Mouse (Mus musculus) monocyte, adult 2 months (primary cell): ENCODE results near the gene Pla2g4f.
A peak's percentile ranks its signal among the peaks of the same experiment; 100 is the strongest.

Experiments
- DNase-seq, 2 experiments: peaks; one replicate each; pipeline ENCODE4 v3.0.0; 2022; ENCODE audit warnings: low spot score in 2 of 2, low read depth in 1 of 2

Gene Pla2g4f

GRCm38 (mm10) chr2:120313976-120314375 is at the start of gene Pla2g4f:
TSS of gene Pla2g4f (minus strand) at chr2:120314165.
- DNase-seq = no peak

- no peak for DNase-seq
Observed at GRCm38 (mm10) chr2:120360425-120360824, 46.5 kb upstream of the Pla2g4f start.

- peak; percentile 71 to 80 for DNase-seq
Observed at GRCm38 (mm10) chr2:120352682-120353646, 39.0 kb upstream of the Pla2g4f start, which contains the start of gene Vps39. TSS of gene Vps39 (minus strand) at chr2:120353137.

GRCm38 (mm10) chr2:120351321-120351720 is 37.4 kb upstream of the Pla2g4f start:
- DNase-seq = no peak

- DNase-seq = peak in 1 of 2 experiments; percentile 4
Observed at GRCm38 (mm10) chr2:120348120-120348519, 34.2 kb upstream of the Pla2g4f start.

GRCm38 (mm10) chr2:120341741-120342140 is 27.8 kb upstream of the Pla2g4f start:
- DNase-seq = no peak

- no peak for DNase-seq
Observed at GRCm38 (mm10) chr2:120337886-120338285, 23.9 kb upstream of the Pla2g4f start.

GRCm38 (mm10) chr2:120331575-120331974 is 17.6 kb upstream of the Pla2g4f start:
- DNase-seq = no peak

- DNase-seq = no peak
Observed at GRCm38 (mm10) chr2:120315077-120315476, 1.1 kb upstream of the Pla2g4f start.

GRCm38 (mm10) chr2:120314487-120314886 is 522 bp upstream of the Pla2g4f start:
- DNase-seq = no peak

GRCm38 (mm10) chr2:120312276-120312825 is 1.6 kb downstream of the Pla2g4f start:
- no peak for DNase-seq

GRCm38 (mm10) chr2:120304113-120304512 is 9.9 kb downstream of the Pla2g4f start:
- DNase-seq = no peak

- DNase-seq = no peak
Observed at GRCm38 (mm10) chr2:120301076-120301475, 12.9 kb downstream of the Pla2g4f start.

- no peak for DNase-seq
Observed at GRCm38 (mm10) chr2:120299866-120300265, 14.1 kb downstream of the Pla2g4f start.

- no peak for DNase-seq
Observed at GRCm38 (mm10) chr2:120296160-120296559, 17.8 kb downstream of the Pla2g4f start.

- no peak for DNase-seq
Observed at GRCm38 (mm10) chr2:120291471-120292078, 22.4 kb downstream of the Pla2g4f start.

GRCm38 (mm10) chr2:120288995-120289394 is 25.0 kb downstream of the Pla2g4f start, which contains the start of gene Pla2g4d:
TSS of gene Pla2g4d (minus strand) at chr2:120289197.
- no peak for DNase-seq

- no peak for DNase-seq
Observed at GRCm38 (mm10) chr2:120288401-120288800, 25.6 kb downstream of the Pla2g4f start.

- DNase-seq = no peak
Observed at GRCm38 (mm10) chr2:120285639-120286038, 28.3 kb downstream of the Pla2g4f start.

GRCm38 (mm10) chr2:120284705-120285104 is 29.3 kb downstream of the Pla2g4f start:
- no peak for DNase-seq

- no peak for DNase-seq
Observed at GRCm38 (mm10) chr2:120284094-120284493, 29.9 kb downstream of the Pla2g4f start.

- no peak for DNase-seq
Observed at GRCm38 (mm10) chr2:120283550-120283949, 30.4 kb downstream of the Pla2g4f start.
